Mouse (Mus musculus) testis, adult 2 months (tissue): Measurements from ENCODE around the gene Iqcf1.

Source experiments
- CTCF ChIP-seq: fragments of 200-500 bp; IDR thresholded peaks from 2 replicates; pipeline ENCODE4 v1.5.1; 2012; ENCODE audit warnings: low read depth, mild to moderate bottlenecking, inconsistent platforms, low read length, moderate library complexity; ENCODE audit not compliant: control insufficient read depth, insufficient read depth, insufficient replicate concordance
- POLR2A ChIP-seq: fragments of 200-500 bp; IDR thresholded peaks from 2 replicates; pipeline ENCODE4 v1.6.1; 2012; ENCODE audit warnings: low read depth, mild to moderate bottlenecking, inconsistent platforms, low read length, moderate library complexity; ENCODE audit not compliant: control insufficient read depth

- no peak; the same call in 1 of the 2 replicates for TF ChIP-seq POLR2A
- no peak for TF ChIP-seq CTCF
These were observed 34.1 kb upstream of the Iqcf1 start, which contains the start of gene Gpr62 for GRCm38 (mm10) chr9:106465571-106466200.
